Mouse (Mus musculus) CH12.LX (cell line): ENCODE measurements around the gene Sbf2. TPM values are rescaled to one million over a fixed set of nuclear protein-coding genes. Genes with fewer than 3 reads are reported as not detected.
A peak's percentile ranks its signal among the peaks of the same experiment; 100 is the strongest.

Source experiments
- DNase-seq: peaks from one replicate; pipeline ENCODE4 v3.0.0-alpha.2; 2013; ENCODE audit errors: extremely low read depth
- H3K27ac ChIP-seq: 2 replicates; pipeline ENCODE4 v1.5.1; 2012; ENCODE audit warnings: low read depth, mild to moderate bottlenecking, control low read depth, moderate library complexity; ENCODE audit not compliant: insufficient read depth
- H3K27me3 ChIP-seq: replicated peaks from 2 replicates; pipeline ENCODE3; 2012; ENCODE audit warnings: inconsistent platforms
- H3K36me3 ChIP-seq, 2 experiments: replicated peaks in 1 of 2; 2 replicates each; pipeline versions ENCODE3 to v1.6.1; 2012; ENCODE audit warnings: inconsistent platforms in 1 of 2, low read length in 1 of 2, mild to moderate bottlenecking in 1 of 2, mixed read lengths in 1 of 2, moderate library complexity in 1 of 2; ENCODE audit not compliant: control insufficient read depth in 1 of 2, insufficient read depth in 1 of 2
- H3K4me1 ChIP-seq, 2 experiments: 2 replicates each; pipeline ENCODE4 v1.6.1; 2012; ENCODE audit warnings: inconsistent platforms in 1 of 2, moderate library complexity in 1 of 2; ENCODE audit not compliant: insufficient read depth in 2 of 2, control insufficient read depth in 1 of 2
- H3K4me2 ChIP-seq: 2 replicates; pipeline ENCODE4 v1.6.1; 2012; ENCODE audit warnings: low read depth, mild to moderate bottlenecking, control low read depth; ENCODE audit not compliant: poor library complexity, insufficient read depth, severe bottlenecking
- H3K4me3 ChIP-seq, 3 experiments: fragments of 150-350 bp in 1 of 3; sonication (generic) in 1 of 3; replicated peaks in 1 of 3; 2 replicates each; pipeline versions ENCODE3 to v1.5.1; 2011 to 2012; ENCODE audit warnings: low read depth in 2 of 3, low read length in 2 of 3, mild to moderate bottlenecking in 2 of 3, moderate library complexity in 2 of 3, control low read depth in 1 of 3, improper control_type of control experiment in 1 of 3, inconsistent platforms in 1 of 3, mixed read lengths in 1 of 3; ENCODE audit not compliant: poor library complexity in 1 of 3
- H3K79me2 ChIP-seq: replicated peaks from 2 replicates; pipeline ENCODE4 v1.6.1; 2012; ENCODE audit warnings: mild to moderate bottlenecking, moderate library complexity; ENCODE audit not compliant: control insufficient read depth, poor library complexity, insufficient read depth, severe bottlenecking; ENCODE audit errors: extremely low read depth
- H3K9ac ChIP-seq: 2 replicates; pipeline ENCODE4 v1.6.1; 2012; ENCODE audit warnings: low read depth, mild to moderate bottlenecking, control low read depth, moderate library complexity; ENCODE audit not compliant: insufficient read depth
- H3K9me3 ChIP-seq: replicated peaks from 2 replicates; pipeline ENCODE3; 2012; ENCODE audit warnings: low read length, inconsistent platforms, mixed read lengths
- BHLHE40 ChIP-seq: IDR thresholded peaks from 2 replicates; pipeline ENCODE4 v1.6.1; 2011; ENCODE audit warnings: mild to moderate bottlenecking, low read depth, low read length, improper control_type of control experiment
- CHD1 ChIP-seq: IDR thresholded peaks from 2 replicates; pipeline ENCODE4 v1.6.1; 2012; ENCODE audit warnings: low read depth, low read length, improper control_type of control experiment, inconsistent platforms
- CHD2 ChIP-seq: IDR thresholded peaks from 2 replicates; pipeline ENCODE4 v1.6.1; 2011; ENCODE audit warnings: low read length, improper control_type of control experiment
- CTCF ChIP-seq, 2 experiments: IDR thresholded peaks in 1 of 2; conservative IDR thresholded peaks in 1 of 2; 2 replicates each; pipeline ENCODE4 v1.5.1; 2011 to 2012; ENCODE audit warnings: low read depth in 2 of 2, low read length in 2 of 2, improper control_type of control experiment in 1 of 2, inconsistent platforms in 1 of 2, mild to moderate bottlenecking in 1 of 2, moderate library complexity in 1 of 2
- E2F4 ChIP-seq: IDR thresholded peaks from 2 replicates; pipeline ENCODE4 v1.6.1; 2011; ENCODE audit warnings: low read depth, low read length, improper control_type of control experiment; ENCODE audit not compliant: insufficient replicate concordance
- ELF1 ChIP-seq: IDR thresholded peaks from 2 replicates; pipeline ENCODE4 v1.6.1; 2014; ENCODE audit warnings: low read depth, mild to moderate bottlenecking, inconsistent platforms, low read length, improper control_type of control experiment
- EP300 ChIP-seq: IDR thresholded peaks from 2 replicates; pipeline ENCODE4 v1.6.1; 2011; ENCODE audit warnings: low read length, improper control_type of control experiment
- ETS1 ChIP-seq: conservative IDR thresholded peaks from 2 replicates; pipeline ENCODE4 v1.6.1; 2012; ENCODE audit warnings: low read depth, mild to moderate bottlenecking, inconsistent platforms, low read length, improper control_type of control experiment, moderate library complexity
- GABPA ChIP-seq: IDR thresholded peaks from 2 replicates; pipeline ENCODE4 v1.6.1; 2012; ENCODE audit warnings: low read depth, low read length, improper control_type of control experiment, inconsistent platforms; ENCODE audit not compliant: insufficient replicate concordance
- HCFC1 ChIP-seq: IDR thresholded peaks from 2 replicates; pipeline ENCODE4 v1.6.1; 2012; ENCODE audit warnings: low read depth, mild to moderate bottlenecking, inconsistent platforms, low read length, improper control_type of control experiment
- IRF4 ChIP-seq: IDR thresholded peaks from 2 replicates; pipeline ENCODE4 v1.6.1; 2014; ENCODE audit warnings: low read depth, mild to moderate bottlenecking, inconsistent platforms, low read length, improper control_type of control experiment
- JUN ChIP-seq: IDR thresholded peaks from 2 replicates; pipeline ENCODE4 v1.6.1; 2011; ENCODE audit warnings: low read depth, mild to moderate bottlenecking, low read length, improper control_type of control experiment, moderate library complexity; ENCODE audit not compliant: insufficient read depth
- JUND ChIP-seq: conservative IDR thresholded peaks from 2 replicates; pipeline ENCODE4 v1.6.1; 2011; ENCODE audit warnings: low read depth, low read length, improper control_type of control experiment
- KAT2A ChIP-seq: IDR thresholded peaks from 2 replicates; pipeline ENCODE4 v1.6.1; 2012; ENCODE audit warnings: low read length, improper control_type of control experiment, inconsistent platforms; ENCODE audit not compliant: insufficient replicate concordance
- MAFK ChIP-seq: IDR thresholded peaks from 2 replicates; pipeline ENCODE4 v1.6.1; 2011; ENCODE audit warnings: low read length, improper control_type of control experiment; ENCODE audit not compliant: insufficient replicate concordance
- MAX ChIP-seq: IDR thresholded peaks from 2 replicates; pipeline ENCODE4 v1.6.1; 2011; ENCODE audit warnings: low read length, improper control_type of control experiment
- MAZ ChIP-seq: IDR thresholded peaks from 2 replicates; pipeline ENCODE4 v1.6.1; 2012; ENCODE audit warnings: low read depth, mild to moderate bottlenecking, inconsistent platforms, low read length, improper control_type of control experiment, moderate library complexity
- MEF2A ChIP-seq: IDR thresholded peaks from 2 replicates; pipeline ENCODE4 v1.6.1; 2014; ENCODE audit warnings: low read depth, mild to moderate bottlenecking, inconsistent platforms, low read length, improper control_type of control experiment, borderline replicate concordance
- MXI1 ChIP-seq: IDR thresholded peaks from 2 replicates; pipeline ENCODE4 v1.6.1; 2011; ENCODE audit warnings: mild to moderate bottlenecking, low read depth, low read length, improper control_type of control experiment
- MYC ChIP-seq: IDR thresholded peaks from 2 replicates; pipeline ENCODE4 v1.6.1; 2011; ENCODE audit warnings: low read depth, mild to moderate bottlenecking, improper control_type of control experiment, low read length
- NELFE ChIP-seq: IDR thresholded peaks from 2 replicates; pipeline ENCODE4 v1.6.1; 2011; ENCODE audit warnings: low read depth, low read length, improper control_type of control experiment
- NRF1 ChIP-seq: IDR thresholded peaks from 2 replicates; pipeline ENCODE4 v1.6.1; 2014; ENCODE audit warnings: low read depth, mild to moderate bottlenecking, inconsistent platforms, low read length, improper control_type of control experiment, moderate library complexity
- PAX5 ChIP-seq: IDR thresholded peaks from 2 replicates; pipeline ENCODE4 v1.6.1; 2012; ENCODE audit warnings: low read length, inconsistent platforms, mixed read lengths
- POLR2A ChIP-seq: IDR thresholded peaks from 2 replicates; pipeline ENCODE4 v1.6.1; 2011; ENCODE audit warnings: low read depth, mild to moderate bottlenecking, improper control_type of control experiment, low read length
- RAD21 ChIP-seq: IDR thresholded peaks from 2 replicates; pipeline ENCODE4 v1.6.1; 2011; ENCODE audit warnings: low read depth, mild to moderate bottlenecking, low read length, improper control_type of control experiment, moderate library complexity
- RCOR1 ChIP-seq: conservative IDR thresholded peaks from 2 replicates; pipeline ENCODE4 v1.6.1; 2012; ENCODE audit warnings: low read depth, mild to moderate bottlenecking, inconsistent platforms, low read length, improper control_type of control experiment
- SMC3 ChIP-seq: IDR thresholded peaks from 2 replicates; pipeline ENCODE4 v1.6.1; 2011; ENCODE audit warnings: low read depth, low read length, improper control_type of control experiment
- TBP ChIP-seq: conservative IDR thresholded peaks from 2 replicates; pipeline ENCODE4 v1.6.1; 2011; ENCODE audit warnings: low read depth, low read length, improper control_type of control experiment
- TCF12 ChIP-seq: IDR thresholded peaks from 2 replicates; pipeline ENCODE4 v1.6.1; 2014; ENCODE audit warnings: low read depth, mild to moderate bottlenecking, inconsistent platforms, low read length, improper control_type of control experiment
- UBTF ChIP-seq: IDR thresholded peaks from 2 replicates; pipeline ENCODE4 v1.6.1; 2012; ENCODE audit warnings: low read depth, mild to moderate bottlenecking, inconsistent platforms, low read length, improper control_type of control experiment, moderate library complexity
- USF2 ChIP-seq: conservative IDR thresholded peaks from 2 replicates; pipeline ENCODE4 v1.6.1; 2011; ENCODE audit warnings: low read depth, low read length, improper control_type of control experiment
- ZC3H11A ChIP-seq: IDR thresholded peaks from 2 replicates; pipeline ENCODE4 v1.6.1; 2012; ENCODE audit warnings: low read depth, mild to moderate bottlenecking, inconsistent platforms, low read length, improper control_type of control experiment
- ZKSCAN1 ChIP-seq: IDR thresholded peaks from 2 replicates; pipeline ENCODE4 v1.6.1; 2012; ENCODE audit warnings: low read depth, inconsistent platforms, low read length, improper control_type of control experiment, borderline replicate concordance
- ZMIZ1 ChIP-seq: IDR thresholded peaks from 2 replicates; pipeline ENCODE4 v1.6.1; 2012; ENCODE audit warnings: low read depth, mild to moderate bottlenecking, inconsistent platforms, low read length, improper control_type of control experiment
- ZNF384 ChIP-seq: IDR thresholded peaks from 2 replicates; pipeline ENCODE4 v1.6.1; 2012; ENCODE audit warnings: low read depth, low read length, improper control_type of control experiment, inconsistent platforms
- dilution Hi-C: fragments of 300-500 bp; cut with MboI; formaldehyde crosslinking; loops from 2 replicates; pipeline ENCODE4 v1.14.3; 2020; ENCODE audit warnings: low sequenced_read_pairs; ENCODE audit not compliant: extremely low pct_unique_long_range_greater_than_20kb, extremely low pct_ligation_motif_present
- in situ Hi-C: fragments of 300-500 bp; cut with MboI; formaldehyde crosslinking; loops from 3 replicates; pipeline ENCODE4 v1.14.3; 2019; ENCODE audit warnings: low sequenced_read_pairs, low pct_ligation_motif_present, low pct_unique_long_range_greater_than_20kb, mixed read lengths
- polyA plus RNA-seq: library from polyadenylated mRNA; unstranded; fragments of >175 nt; gene quantifications from 2 replicates; pipeline ENCODE4 v1.2.1, GENCODE M21; 2012; ENCODE audit warnings: low read depth; ENCODE audit not compliant: insufficient read length
- total RNA-seq, 2 experiments: library from RNA; depleted of rRNA; stranded (reverse); fragments of 300-350 nt in 1 of 2; fragments of >200 nt in 1 of 2; gene quantifications; 2 replicates each; pipeline ENCODE4 v1.2.3; 2012 to 2014

Sbf2 gene
- total and polyA plus RNA-seq, 3 experiments, result 9.5 to 21.5 (median 11.4) TPM

DNA sequence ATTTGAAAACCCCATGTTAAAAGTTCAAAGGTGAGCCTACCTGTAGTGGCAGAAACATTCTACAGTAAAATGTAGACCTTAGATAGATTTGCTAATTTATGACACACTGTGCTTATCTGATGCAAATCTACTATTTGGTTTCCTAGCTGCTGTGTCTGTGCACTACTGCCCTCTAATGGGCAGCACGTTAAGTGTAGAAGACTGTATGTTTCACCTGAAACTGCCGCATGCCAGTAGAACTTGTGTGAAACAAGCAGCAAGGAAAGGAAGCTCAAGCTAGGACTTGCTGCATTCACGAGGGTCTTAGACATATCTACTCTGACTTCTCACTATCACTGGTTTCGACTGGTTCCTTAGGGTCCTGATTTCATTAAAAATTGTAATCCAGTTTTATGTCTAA, 182.4 kb downstream of the Sbf2 start:
- peak; percentile 88 for DNase-seq
- dilution Hi-C loops, result no loop called here
- TF ChIP-seq E2F4 (no peak), NRF1 (no peak), ETS1 (no peak), BHLHE40 (no peak), ZMIZ1 (no peak), CTCF (conservative IDR thresholded peaks at IDR 0.05 in 1 of 2, IDR thresholded peaks at IDR 0.05 in 1 of 2; ENCODE audit: low read depth in 2 of 2, low read length in 2 of 2) (peak; percentile 66 to 92), TBP (no peak), IRF4 (no peak; the same call in 1 of the 2 replicates), CHD2 (no peak), JUN (no peak), NELFE (no peak; the same call in 1 of the 2 replicates), TCF12 (no peak), MXI1 (no peak), ZC3H11A (peak; percentile 33; the same call in 1 of the 2 replicates), SMC3 (peak; percentile 91), MAFK (no peak), MAX (peak; percentile 50; the same call in 1 of the 2 replicates), MYC (peak; percentile 81), ELF1 (no peak), PAX5 (no peak), GABPA (no peak), RCOR1 (no peak), CHD1 (no peak), ZNF384 (no peak), HCFC1 (no peak), MEF2A (no peak), JUND (peak; percentile 37), RAD21 (peak; percentile 92), USF2 (no peak), MAZ (no peak), UBTF (no peak), EP300 (no peak), ZKSCAN1 (no peak), POLR2A (no peak), KAT2A (no peak)

More for the DNA sequence above, 182.4 kb downstream of the Sbf2 start:
- no peaks in the 10 kb centered on the region for H3K79me2 ChIP-seq
- H3K4me3 ChIP-seq, result no peak overlapping the region
- no peak overlapping the region for H3K9ac ChIP-seq
- H3K4me2 ChIP-seq, result no peak overlapping the region
- H3K9me3 ChIP-seq, result no peaks in the 10 kb centered on the region
- H3K4me1 ChIP-seq, result peaks cover 6 to 33% of the 10 kb centered on the region in 2 experiments; a peak in 3 of 4 replicates
- H3K27me3 ChIP-seq, result no peaks in the 10 kb centered on the region
- no peak overlapping the region for H3K27ac ChIP-seq
- in situ Hi-C loops, result loop anchor here (25.0 kb wide), 2 partner anchors 145 to 270 kb away; no protein-coding TSS in a partner anchor
- H3K36me3 ChIP-seq, result peaks cover 0 to 2% of the 10 kb centered on the region in 2 experiments
